Comparison of ENCODE assay signal across 8 mouse cellular contexts in the genomic region with DNA sequence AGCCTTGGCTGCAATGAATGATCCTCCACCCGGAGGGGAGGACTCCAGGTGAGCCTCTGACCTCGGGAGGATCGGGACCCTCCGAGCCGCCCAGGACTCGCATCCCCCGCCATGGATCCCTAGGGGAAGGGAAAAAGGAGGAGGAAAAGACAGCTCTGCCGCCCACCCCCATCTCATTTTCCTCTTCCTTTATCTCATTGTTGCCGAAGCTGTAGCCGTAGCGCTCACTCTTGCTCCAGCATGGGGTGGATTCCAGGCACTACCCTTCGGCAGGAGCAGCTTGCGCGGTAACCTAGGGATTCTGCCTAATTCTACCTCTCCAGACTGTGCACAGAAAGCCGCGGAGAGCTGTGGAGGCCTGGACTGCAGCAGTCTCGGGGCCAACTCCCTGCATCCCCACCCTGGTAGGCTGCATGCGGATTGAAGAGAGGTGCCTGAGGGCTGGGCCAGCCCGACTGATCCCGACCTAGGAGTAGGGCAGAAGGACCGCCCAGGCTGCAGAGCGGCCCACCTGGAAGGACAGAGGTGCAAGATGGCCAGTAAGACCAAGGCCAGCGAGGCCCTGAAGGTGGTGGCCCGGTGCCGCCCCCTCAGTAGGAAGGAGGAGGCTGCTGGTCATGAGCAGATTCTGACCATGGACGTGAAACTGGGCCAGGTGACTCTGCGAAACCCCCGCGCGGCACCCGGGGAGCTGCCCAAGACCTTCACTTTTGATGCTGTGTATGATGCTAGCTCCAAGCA. TPM values are rescaled to one million over a fixed set of nuclear protein-coding genes. Genes with fewer than 3 reads are reported as not detected.
A peak's percentile ranks its signal among the peaks of the same experiment; 100 is the strongest.
DNase-seq lines count a peak whose midpoint lies in the region; ATAC-seq and TF ChIP-seq lines count a peak whose summit lies in the region.

No protein-coding gene starts in this region.

- WGBS in cerebellum, adult 2 months = under 1% methylated on average over 31 of the region's 31 CpGs
- WGBS in forebrain, postnatal 0 days = 4% methylated on average over 31 of the region's 31 CpGs
- 1% methylated on average over 30 of the region's 31 CpGs for WGBS in limb, embryonic 11.5 days
- 3% methylated on average over 31 of the region's 31 CpGs for WGBS in neural tube, embryonic 13.5 days

- H3K4me2 ChIP-seq in forebrain, postnatal 0 days (ENCODE audit: low read depth) = peak overlapping the region; percentile 88
- peak overlapping the region; percentile 89 for H3K4me2 ChIP-seq in limb, embryonic 11.5 days (ENCODE audit: low read depth, severe bottlenecking)
- H3K4me2 ChIP-seq in neural tube, embryonic 13.5 days = peak overlapping the region; percentile 62

- H3K27me3 ChIP-seq in cerebellum, adult 2 months (ENCODE audit: control insufficient read depth, insufficient read depth, low read length) = no peaks in the 10 kb centered on the region
- no peaks in the 10 kb centered on the region for H3K27me3 ChIP-seq in forebrain, postnatal 0 days (ENCODE audit: insufficient read depth, low read length)
- no peaks in the 10 kb centered on the region for H3K27me3 ChIP-seq in limb, embryonic 11.5 days (ENCODE audit: control insufficient read depth, insufficient read depth, low read length)
- H3K27me3 ChIP-seq in neural tube, embryonic 13.5 days = no peaks in the 10 kb centered on the region

- intact Hi-C loops in gastrocnemius, postnatal 36 days (cut with DNase I) = loop anchor here (5.0 kb wide), 2 partner anchors 62 to 128 kb away; partner anchors contain the start of gene Asxl2

- TF ChIP-seq POLR2A in cerebellum, adult 2 months (IDR thresholded peaks at IDR 0.05; ENCODE audit: borderline replicate concordance, insufficient read depth, low read length) = no peak

- H3K9ac ChIP-seq in forebrain, postnatal 0 days = peak overlapping the region; percentile 98
- peak overlapping the region; percentile 79 for H3K9ac ChIP-seq in limb, embryonic 11.5 days (ENCODE audit: low read length)
- H3K9ac ChIP-seq in neural tube, embryonic 13.5 days = peak overlapping the region; percentile 95

- H3K27ac ChIP-seq in cerebellum, adult 2 months (ENCODE audit: insufficient read depth, low read length) = peak overlapping the region; percentile 69
- peak overlapping the region; percentile 99 for H3K27ac ChIP-seq in forebrain, postnatal 0 days (ENCODE audit: low read depth, low read length)
- H3K27ac ChIP-seq in limb, embryonic 11.5 days (replicated peaks; ENCODE audit: low read depth, low read length) = peak overlapping the region; percentile 55; the same call in 1 of the 2 replicates
- H3K27ac ChIP-seq in neural tube, embryonic 13.5 days (replicated peaks) = peak overlapping the region; percentile 98

- peak overlapping the region; percentile 93 for H3K4me3 ChIP-seq in cerebellum, adult 2 months (replicated peaks; ENCODE audit: insufficient read depth, low read depth, low read length)
- peak overlapping the region; percentile 88 for H3K4me3 ChIP-seq in forebrain, postnatal 0 days (ENCODE audit: low read depth, low read length)
- peak overlapping the region; percentile 72 for H3K4me3 ChIP-seq in limb, embryonic 11.5 days (ENCODE audit: low read depth, low read length)
- H3K4me3 ChIP-seq in neural tube, embryonic 13.5 days = peak overlapping the region; percentile 62

- ATAC-seq in forebrain, postnatal 0 days = peak; percentile 32
- ATAC-seq in limb, embryonic 11.5 days (ENCODE audit: insufficient number of reproducible peaks, low FRiP score, low TSS enrichment, low read depth) = peak; percentile 37; the same call in 1 of the 2 replicates
- ATAC-seq in neural tube, embryonic 13.5 days (ENCODE audit: low read depth) = peak; percentile 49

- peaks cover 15% of the 10 kb centered on the region for H3K36me3 ChIP-seq in forebrain, postnatal 0 days (ENCODE audit: insufficient read depth)
- no peaks in the 10 kb centered on the region; the same call in 1 of the 2 replicates for H3K36me3 ChIP-seq in limb, embryonic 11.5 days (ENCODE audit: control insufficient read depth, insufficient read depth, low read length)
- H3K36me3 ChIP-seq in neural tube, embryonic 13.5 days = peaks cover 24% of the 10 kb centered on the region

- no peaks in the 10 kb centered on the region for H3K9me3 ChIP-seq in forebrain, postnatal 0 days (ENCODE audit: low read length)
- H3K9me3 ChIP-seq in limb, embryonic 11.5 days (ENCODE audit: control insufficient read depth, low read length) = no peaks in the 10 kb centered on the region; the same call in 1 of the 2 replicates
- no peaks in the 10 kb centered on the region for H3K9me3 ChIP-seq in neural tube, embryonic 13.5 days

- TF ChIP-seq CTCF in cerebellum, adult 2 months (IDR thresholded peaks at IDR 0.05; ENCODE audit: borderline replicate concordance, insufficient read depth, low read depth, low read length) = no peak
- no peak for TF ChIP-seq CTCF in forebrain, postnatal 0 days (IDR thresholded peaks at IDR 0.05; ENCODE audit: low read depth)

- peaks cover 9% of the 10 kb centered on the region for H3K4me1 ChIP-seq in cerebellum, adult 2 months (ENCODE audit: control insufficient read depth, insufficient read depth, low read length)
- peaks cover 32% of the 10 kb centered on the region for H3K4me1 ChIP-seq in forebrain, postnatal 0 days (ENCODE audit: insufficient read depth)
- H3K4me1 ChIP-seq in limb, embryonic 11.5 days (ENCODE audit: control insufficient read depth, insufficient read depth, low read length) = 0 out of 2 replicates have a peak, but pooled peaks cover 4% of the 10 kb centered on the region
- peaks cover 49% of the 10 kb centered on the region for H3K4me1 ChIP-seq in neural tube, embryonic 13.5 days (replicated peaks)

- DNase-seq in layer of hippocampus, adult 11-12 months (ENCODE audit: low spot score) = peak; percentile 38
- DNase-seq in layer of hippocampus, adult 9-11 months = no peak
- peak; percentile 11 for DNase-seq in ES-CJ7 (ENCODE audit: low read depth, low spot score)
- no peak for DNase-seq in cerebellum, adult 2 months
- peak; percentile 69 for DNase-seq in forebrain, postnatal 0 days
- DNase-seq in limb, embryonic 11.5 days (ENCODE audit: low spot score) = peak; percentile 66
- DNase-seq in gastrocnemius, postnatal 36 days = no peak

RNA-seq across cellular contexts. Expression of gene Kif3c, which starts 0.7 kb away (rescaled TPM):
- polyA plus RNA-seq in cerebellum, adult 2 months (2012; rRNA removed) = 115 and 118 TPM in 2 replicates
- total RNA-seq in forebrain, postnatal 0 days (2014; rRNA removed) = 154 and 160 TPM in 2 replicates
- polyA plus RNA-seq in forebrain, postnatal 0 days (2015; fragmentation: Nextera tagmentation; extraction: Ambion mirVana) = 71.5 and 84.5 TPM in 2 replicates
- 16.5 and 17.9 TPM in 2 replicates for polyA plus RNA-seq in limb, embryonic 11.5 days (2014; fragmentation: Nextera tagmentation; extraction: Ambion mirVana)
- polyA plus RNA-seq in neural tube, embryonic 13.5 days (2015; fragmentation: Nextera tagmentation; extraction: Ambion mirVana) = 76.3 and 77.3 TPM in 2 replicates
- total RNA-seq in gastrocnemius, postnatal 36 days (2021) = 10 to 100 TPM; 14.3 to 22.9 TPM

RNA-seq across cellular contexts. Expression of gene Rab10, which starts 55.9 kb away (rescaled TPM):
- 96.6 and 97.0 TPM in 2 replicates for polyA plus RNA-seq in cerebellum, adult 2 months (2012; rRNA removed)
- 204 and 237 TPM in 2 replicates for total RNA-seq in forebrain, postnatal 0 days (2014; rRNA removed)
- polyA plus RNA-seq in forebrain, postnatal 0 days (2015; fragmentation: Nextera tagmentation; extraction: Ambion mirVana) = 130 and 151 TPM in 2 replicates
- polyA plus RNA-seq in limb, embryonic 11.5 days (2014; fragmentation: Nextera tagmentation; extraction: Ambion mirVana) = 83.3 and 87.3 TPM in 2 replicates
- 165 and 169 TPM in 2 replicates for polyA plus RNA-seq in neural tube, embryonic 13.5 days (2015; fragmentation: Nextera tagmentation; extraction: Ambion mirVana)
- 100 to 1,000 TPM; 239 to 279 TPM for total RNA-seq in gastrocnemius, postnatal 36 days (2021)

Comparison
In these comparisons a context has a peak if more than half of its experiments do, and no peak if none do; other contexts are left out.
1. DNase-seq: peak in layer of hippocampus, adult 11-12 months (single experiment), ES-CJ7 (single experiment), forebrain, postnatal 0 days (single experiment) and limb, embryonic 11.5 days (single experiment); none in layer of hippocampus, adult 9-11 months (single experiment), cerebellum, adult 2 months (0 of 2) and gastrocnemius, postnatal 36 days (0 of 2).
2. Peak in every context shown above with its lines, with median percentiles within 50 percentile points of each other: H3K27ac ChIP-seq, H3K4me3 ChIP-seq, ATAC-seq, H3K4me2 ChIP-seq and H3K9ac ChIP-seq.